Mouse (Mus musculus): ENCODE measurements around the gene 4930402K13Rik. TPM values are rescaled to one million over a fixed set of nuclear protein-coding genes. Genes with fewer than 3 reads are reported as not detected.

Gene 4930402K13Rik
- polyA plus RNA-seq, 1 experiment from 2014 or later, result not detected

Other genes starting within 250 kb of the 4930402K13Rik start
- not detected in 2 replicates for gene Gm5751, start 230.3 kb upstream of the 4930402K13Rik start, polyA plus RNA-seq (2015; fragmentation: Nextera tagmentation; extraction: Ambion mirVana)
- gene B630019K06Rik, start 212.2 kb upstream of the 4930402K13Rik start, polyA plus RNA-seq (2015; fragmentation: Nextera tagmentation; extraction: Ambion mirVana), result 26.2 and 28.8 TPM in 2 replicates
- not detected in 2 replicates for gene Fthl17b, start 141.6 kb upstream of the 4930402K13Rik start, polyA plus RNA-seq (2015; fragmentation: Nextera tagmentation; extraction: Ambion mirVana)
- gene Fthl17c, start 128.0 kb upstream of the 4930402K13Rik start, polyA plus RNA-seq (2015; fragmentation: Nextera tagmentation; extraction: Ambion mirVana), result not detected in 2 replicates
- gene Fthl17d, start 117.8 kb upstream of the 4930402K13Rik start, polyA plus RNA-seq (2015; fragmentation: Nextera tagmentation; extraction: Ambion mirVana), result not detected in 2 replicates
- gene Fthl17e, start 71.1 kb upstream of the 4930402K13Rik start, polyA plus RNA-seq (2015; fragmentation: Nextera tagmentation; extraction: Ambion mirVana), result not detected in 2 replicates
- not detected in 2 replicates for gene Fthl17f, start 41.5 kb upstream of the 4930402K13Rik start, polyA plus RNA-seq (2015; fragmentation: Nextera tagmentation; extraction: Ambion mirVana)
- 5.4 and 5.5 TPM in 2 replicates for gene Lancl3, start 95.3 kb downstream of the 4930402K13Rik start, polyA plus RNA-seq (2015; fragmentation: Nextera tagmentation; extraction: Ambion mirVana)
- 0.21 TPM in 1 of 2 replicates, not detected in the other for gene Gm14862, start 152.3 kb downstream of the 4930402K13Rik start, polyA plus RNA-seq (2015; fragmentation: Nextera tagmentation; extraction: Ambion mirVana)
- 4.9 and 5.4 TPM in 2 replicates for gene Xk, start 168.2 kb downstream of the 4930402K13Rik start, polyA plus RNA-seq (2015; fragmentation: Nextera tagmentation; extraction: Ambion mirVana)
- 0.31 TPM in 1 of 2 replicates, not detected in the other for gene H2al1m, start 179.2 kb downstream of the 4930402K13Rik start, polyA plus RNA-seq (2015; fragmentation: Nextera tagmentation; extraction: Ambion mirVana)
- not detected in 2 replicates for gene H2al1k, start 246.1 kb downstream of the 4930402K13Rik start, polyA plus RNA-seq (2015; fragmentation: Nextera tagmentation; extraction: Ambion mirVana)

Data from hindbrain, embryonic 15.5 days (tissue).